Mouse (Mus musculus) testis, adult 2 months (tissue): Measurements from ENCODE around the gene Tmem132a. TPM values are rescaled to one million over a fixed set of nuclear protein-coding genes. Genes with fewer than 3 reads are reported as not detected.
A peak's percentile ranks its signal among the peaks of the same experiment; 100 is the strongest.

Experiments used
- H3K27ac ChIP-seq: fragments of 200-500 bp; 2 replicates; pipeline ENCODE4 v1.5.1; 2012; ENCODE audit warnings: low read depth, low read length; ENCODE audit not compliant: control insufficient read depth, insufficient read depth
- H3K27me3 ChIP-seq: fragments of 200-500 bp; 2 replicates; pipeline ENCODE4 v1.6.1; 2012; ENCODE audit warnings: mild to moderate bottlenecking, low read length, moderate library complexity; ENCODE audit not compliant: control insufficient read depth, insufficient read depth
- H3K36me3 ChIP-seq: fragments of 200-500 bp; 2 replicates; pipeline ENCODE4 v1.6.1; 2012; ENCODE audit warnings: mild to moderate bottlenecking, low read length; ENCODE audit not compliant: control insufficient read depth, insufficient read depth
- H3K4me1 ChIP-seq: fragments of 200-500 bp; 2 replicates; pipeline ENCODE4 v1.6.1; 2012; ENCODE audit warnings: low read length; ENCODE audit not compliant: control insufficient read depth, insufficient read depth
- H3K4me3 ChIP-seq: fragments of 200-500 bp; 2 replicates; pipeline ENCODE4 v1.5.1; 2012; ENCODE audit warnings: low read depth, mild to moderate bottlenecking, low read length, moderate library complexity, mixed read lengths; ENCODE audit not compliant: control insufficient read depth
- CTCF ChIP-seq: fragments of 200-500 bp; IDR thresholded peaks from 2 replicates; pipeline ENCODE4 v1.5.1; 2012; ENCODE audit warnings: low read depth, mild to moderate bottlenecking, inconsistent platforms, low read length, moderate library complexity; ENCODE audit not compliant: control insufficient read depth, insufficient read depth, insufficient replicate concordance
- POLR2A ChIP-seq: fragments of 200-500 bp; IDR thresholded peaks from 2 replicates; pipeline ENCODE4 v1.6.1; 2012; ENCODE audit warnings: low read depth, mild to moderate bottlenecking, inconsistent platforms, low read length, moderate library complexity; ENCODE audit not compliant: control insufficient read depth
- polyA plus RNA-seq: library from polyadenylated mRNA; depleted of rRNA; stranded (reverse); fragments of >200 nt; gene quantifications from 2 replicates; pipeline ENCODE4 v1.2.3, GENCODE M21; 2012

Gene Tmem132a
- polyA plus RNA-seq, 1 experiment, result 2.6 TPM

DNA sequence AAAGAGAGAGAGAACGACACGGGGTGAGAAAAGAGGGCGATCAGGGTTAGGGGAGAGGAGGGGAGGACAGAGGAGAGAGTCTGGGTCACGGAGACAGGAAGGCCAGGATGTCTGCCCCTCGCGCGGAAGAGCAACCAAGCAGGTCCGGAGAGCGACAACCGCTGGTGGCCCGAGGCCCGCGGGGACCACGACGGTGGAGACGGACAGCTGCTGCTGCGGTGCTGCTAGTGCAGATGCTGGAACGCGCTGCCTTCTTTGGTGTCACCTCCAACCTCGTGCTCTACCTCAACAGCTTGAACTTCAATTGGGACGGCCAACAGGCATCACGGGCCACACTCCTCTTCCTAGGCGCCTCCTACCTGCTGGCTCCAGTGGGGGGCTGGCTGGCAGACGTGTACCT lies 26.8 kb downstream of the Tmem132a start:
- Histone ChIP-seq H3K4me3 (peak overlapping the region; percentile 10), H3K27me3 (no peaks in the 10 kb centered on the region), H3K36me3 (no peaks in the 10 kb centered on the region)

DNA sequence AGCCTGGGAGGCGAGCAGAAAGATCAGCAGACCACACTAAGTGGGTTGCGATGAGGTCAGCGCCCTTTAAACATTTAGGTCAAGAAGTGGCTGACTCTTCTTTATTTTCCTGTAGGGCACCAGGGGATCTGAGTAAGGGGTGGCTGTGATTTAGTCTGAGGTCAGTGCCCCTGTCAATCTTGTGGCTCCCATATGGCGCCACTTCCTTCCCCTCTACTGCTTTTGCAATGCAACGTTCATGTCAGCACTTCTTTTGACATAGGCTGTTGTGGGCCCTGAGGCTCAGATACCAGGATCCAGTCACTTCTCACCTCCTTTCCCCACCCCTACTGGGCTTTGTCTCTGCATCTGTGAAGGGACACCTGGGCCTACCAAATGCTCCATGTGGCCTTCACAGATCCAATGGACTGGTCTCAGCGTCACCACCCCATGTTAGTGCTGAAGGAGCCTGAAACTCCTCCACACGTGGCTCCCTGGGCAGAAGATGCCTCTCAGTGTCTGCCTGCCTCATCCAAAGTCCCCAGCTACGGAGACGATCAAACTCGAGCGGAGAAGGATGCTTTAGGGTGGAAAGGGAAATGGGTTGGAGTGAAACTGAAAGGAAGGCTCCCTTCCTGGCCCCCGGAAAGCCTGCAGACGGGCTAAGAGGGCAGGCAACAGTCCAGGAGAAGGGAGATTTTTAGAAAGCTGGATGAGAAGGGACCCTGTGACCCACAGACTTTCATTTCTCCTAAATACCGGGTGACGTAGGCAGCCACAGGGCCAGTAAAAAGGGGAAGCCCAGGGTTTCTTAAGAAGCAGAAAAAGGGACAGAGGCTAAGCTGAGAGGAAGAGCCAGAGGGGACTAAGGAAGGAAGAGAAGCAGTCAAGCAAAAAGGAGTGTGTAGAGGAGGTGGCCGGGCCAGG lies 27.8 kb downstream of the Tmem132a start:
- Histone ChIP-seq H3K36me3 (no peaks in the 10 kb centered on the region), H3K27ac (no peak overlapping the region), H3K4me1 (peaks cover 7% of the 10 kb centered on the region), H3K4me3 (no peak overlapping the region), H3K27me3 (no peaks in the 10 kb centered on the region)
- TF ChIP-seq CTCF, result no peak
- no peak for TF ChIP-seq POLR2A

More for the DNA sequence above, 26.8 kb downstream of the Tmem132a start:
- Histone ChIP-seq H3K27ac (no peak overlapping the region), H3K4me1 (peaks cover 7% of the 10 kb centered on the region)
- no peak for TF ChIP-seq POLR2A
- no peak for TF ChIP-seq CTCF

GRCm38 (mm10) chr19:10839010-10839892 lies 30.5 kb downstream of the Tmem132a start, which contains the start of gene Slc15a3:
Slc15a3 (plus strand) TSS chr19:10839727.
- Histone ChIP-seq H3K4me1 (peaks cover 7% of the 10 kb centered on the region), H3K27me3 (no peaks in the 10 kb centered on the region), H3K36me3 (no peaks in the 10 kb centered on the region), H3K27ac (no peak within 1 kb of the TSS), H3K4me3 (no peak within 1 kb of the TSS)
- TF ChIP-seq POLR2A (no peak), CTCF (no peak)

DNA sequence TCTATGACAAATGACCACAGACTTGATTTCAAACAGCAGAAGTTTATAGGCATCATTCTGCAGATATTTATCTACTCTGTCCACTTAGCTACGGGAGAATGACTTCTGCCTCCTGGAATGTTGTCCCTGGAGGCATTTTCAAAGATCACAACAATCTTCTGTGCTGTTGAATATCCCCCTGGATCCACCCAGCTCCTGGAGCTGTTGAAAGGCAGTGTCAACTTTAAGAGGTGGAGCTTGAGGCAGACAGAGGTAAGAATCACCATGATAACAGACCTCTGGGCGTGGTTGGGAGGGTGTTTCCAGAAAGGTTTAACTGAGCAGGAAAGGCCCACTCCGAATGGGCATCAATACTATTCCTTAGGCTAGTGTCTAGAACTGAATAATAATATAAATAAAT lies 34.1 kb downstream of the Tmem132a start:
- Histone ChIP-seq H3K27ac (no peak overlapping the region), H3K4me3 (no peak overlapping the region), H3K36me3 (no peaks in the 10 kb centered on the region), H3K27me3 (no peaks in the 10 kb centered on the region), H3K4me1 (peaks cover 7% of the 10 kb centered on the region; the same call in 1 of the 2 replicates)
- TF ChIP-seq CTCF (no peak), POLR2A (no peak)

DNA sequence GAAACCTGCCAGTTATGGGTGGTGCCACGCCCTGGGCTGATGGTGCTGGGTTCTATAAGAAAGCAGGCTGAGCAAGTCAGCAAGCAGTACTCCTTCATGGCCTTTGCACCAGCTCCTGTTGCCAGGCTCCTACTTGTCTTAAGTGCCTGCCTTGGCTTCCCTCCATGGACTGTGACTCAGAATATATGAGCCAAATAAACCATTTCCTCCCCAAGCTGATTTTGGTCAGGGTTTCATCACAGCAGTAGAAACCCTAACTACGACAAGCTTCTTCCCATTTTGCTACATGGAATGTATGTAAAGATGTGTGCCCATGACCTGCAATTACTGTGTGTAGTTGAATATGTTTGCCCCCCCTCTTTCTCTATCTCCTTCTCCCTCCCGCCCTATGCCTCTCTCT lies 36.1 kb downstream of the Tmem132a start:
- no peaks in the 10 kb centered on the region for H3K36me3 ChIP-seq
- no peaks in the 10 kb centered on the region for H3K27me3 ChIP-seq
- H3K27ac ChIP-seq, result no peak overlapping the region
- TF ChIP-seq CTCF (no peak), POLR2A (no peak)
- H3K4me3 ChIP-seq, result no peak overlapping the region
- peaks cover 7% of the 10 kb centered on the region; the same call in 1 of the 2 replicates for H3K4me1 ChIP-seq

DNA sequence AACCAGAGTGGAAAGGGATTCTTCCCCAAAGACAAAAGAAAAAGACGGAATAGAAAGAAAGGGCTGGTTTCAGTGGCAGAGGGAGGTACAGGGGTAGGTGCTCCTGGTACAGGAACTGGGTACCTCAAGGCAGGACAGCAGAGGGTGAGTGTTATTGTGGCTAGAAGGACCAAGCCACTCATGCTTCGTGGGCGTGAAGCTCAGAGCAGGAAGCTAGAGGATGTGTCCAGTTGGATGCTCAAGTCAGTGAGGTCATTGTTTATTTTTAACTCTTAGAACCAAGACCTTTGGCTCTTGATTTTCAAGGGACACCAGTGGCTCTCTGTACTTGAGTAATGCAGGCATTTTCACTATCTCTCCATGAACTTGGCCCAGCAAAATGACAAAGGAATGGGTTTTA lies 37.7 kb downstream of the Tmem132a start:
- H3K4me3 ChIP-seq, result no peak overlapping the region
- TF ChIP-seq CTCF (no peak), POLR2A (no peak)

GRCm38 (mm10) chr19:10831424-10831823 lies 38.3 kb downstream of the Tmem132a start:
- TF ChIP-seq POLR2A (no peak), CTCF (peak; percentile 50; the same call in 1 of the 2 replicates)

More for the DNA sequence above, 37.7 kb downstream of the Tmem132a start:
- H3K36me3 ChIP-seq, result no peaks in the 10 kb centered on the region
- H3K27ac ChIP-seq, result no peak overlapping the region
- H3K4me1 ChIP-seq, result peaks cover 9% of the 10 kb centered on the region
- no peaks in the 10 kb centered on the region for H3K27me3 ChIP-seq

More at GRCm38 (mm10) chr19:10831424-10831823, 38.3 kb downstream of the Tmem132a start:
- Histone ChIP-seq H3K4me1 (peaks cover 9% of the 10 kb centered on the region), H3K27ac (no peak overlapping the region), H3K36me3 (no peaks in the 10 kb centered on the region), H3K27me3 (no peaks in the 10 kb centered on the region), H3K4me3 (no peak overlapping the region)
